In the genomic region with DNA sequence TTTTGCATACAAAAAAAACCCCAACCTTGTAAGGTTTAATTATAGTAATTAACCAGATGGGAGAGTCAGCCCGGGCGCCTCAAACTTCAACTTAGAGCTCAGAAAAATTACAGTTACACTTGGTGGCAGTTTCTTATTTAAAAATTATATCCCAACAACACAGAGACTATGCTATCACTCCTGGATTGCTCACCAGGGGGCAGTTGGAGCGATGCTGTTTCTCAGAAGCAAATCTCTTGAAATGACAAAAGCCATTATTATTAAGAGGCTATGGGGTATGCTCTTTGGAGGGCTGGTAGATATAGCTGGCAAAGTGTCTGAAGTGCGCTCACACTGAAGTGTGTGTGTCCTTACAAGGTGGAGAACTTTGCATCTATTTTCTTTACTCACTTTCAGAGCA, we compare ENCODE assay signal across 8 mouse cellular contexts. TPM values are rescaled to one million over a fixed set of nuclear protein-coding genes. Genes with fewer than 3 reads are reported as not detected.
DNase-seq lines count a peak whose midpoint lies in the region; ATAC-seq and TF ChIP-seq lines count a peak whose summit lies in the region.

No protein-coding gene starts in this region.

- 50% methylated on average over 4 of the region's 4 CpGs for WGBS in lung, postnatal 0 days
- 55% methylated on average over 4 of the region's 4 CpGs for WGBS in lung, adult 2 months
- WGBS in hindbrain, postnatal 0 days, result 59% methylated on average over 4 of the region's 4 CpGs

- H3K4me3 ChIP-seq in lung, postnatal 0 days (ENCODE audit: low read depth, low read length), result no peak overlapping the region
- no peak overlapping the region for H3K4me3 ChIP-seq in lung, adult 2 months (replicated peaks; ENCODE audit: extremely low read depth, low read depth, low read length)
- H3K4me3 ChIP-seq in hindbrain, postnatal 0 days (ENCODE audit: low read length), result peak overlapping the region; percentile 55; the same call in 1 of the 2 replicates

- H3K36me3 ChIP-seq in lung, postnatal 0 days (ENCODE audit: insufficient read depth, low read length), result no peaks in the 10 kb centered on the region
- H3K36me3 ChIP-seq in hindbrain, postnatal 0 days (ENCODE audit: insufficient read depth, low read length), result no peaks in the 10 kb centered on the region

- no peak overlapping the region for H3K27ac ChIP-seq in lung, postnatal 0 days (ENCODE audit: low read length)
- H3K27ac ChIP-seq in hindbrain, postnatal 0 days, result no peak overlapping the region

- peak; percentile 50 for TF ChIP-seq CTCF in lung, postnatal 0 days (IDR thresholded peaks at IDR 0.05)
- TF ChIP-seq CTCF in lung, adult 2 months (IDR thresholded peaks at IDR 0.05; ENCODE audit: insufficient read depth, low read length), result no peak
- peak; percentile 42 for TF ChIP-seq CTCF in hindbrain, postnatal 0 days (IDR thresholded peaks at IDR 0.05; ENCODE audit: low read depth)

- no peaks in the 10 kb centered on the region for H3K27me3 ChIP-seq in lung, postnatal 0 days (replicated peaks; ENCODE audit: insufficient read depth, low read length)
- no peaks in the 10 kb centered on the region for H3K27me3 ChIP-seq in hindbrain, postnatal 0 days (ENCODE audit: insufficient read depth, low read length)

- H3K4me2 ChIP-seq in lung, postnatal 0 days (replicated peaks; ENCODE audit: low read depth, low read length), result no peak overlapping the region
- peak overlapping the region; percentile 94 for H3K4me2 ChIP-seq in hindbrain, postnatal 0 days (ENCODE audit: low read depth, low read length)

- peak; percentile 14 for DNase-seq in heart, adult 11 months
- no peak for DNase-seq in heart, postnatal 25 days (ENCODE audit: low spot score)
- DNase-seq in lung, postnatal 0 days (ENCODE audit: low spot score), result peak; percentile 50
- no peak for DNase-seq in lung, adult 2 months
- DNase-seq in hindbrain, postnatal 0 days (ENCODE audit: low spot score), result peak; percentile 46
- peak; percentile 24 for DNase-seq in retina, postnatal 1 day
- DNase-seq in urinary bladder, postnatal 4 days (ENCODE audit: low spot score in 2 of 2), result no peak
- DNase-seq in layer of hippocampus, adult 9-10 months (ENCODE audit: low spot score), result no peak

- TF ChIP-seq EP300 in lung, postnatal 0 days (IDR thresholded peaks at IDR 0.05), result no peak

- no peak overlapping the region for H3K9ac ChIP-seq in lung, postnatal 0 days (replicated peaks; ENCODE audit: low read depth)
- H3K9ac ChIP-seq in hindbrain, postnatal 0 days (replicated peaks; ENCODE audit: low read length), result no peak overlapping the region; the same call in 1 of the 2 replicates

- intact Hi-C loops in heart, postnatal 25 days (cut with DNase I), result no loop called here

- no peak for TF ChIP-seq POLR2A in lung, adult 2 months (IDR thresholded peaks at IDR 0.05; ENCODE audit: borderline replicate concordance, extremely low read depth, low read depth, low read length)

- H3K9me3 ChIP-seq in lung, postnatal 0 days (ENCODE audit: low read length), result no peaks in the 10 kb centered on the region
- H3K9me3 ChIP-seq in hindbrain, postnatal 0 days (ENCODE audit: low read length), result no peaks in the 10 kb centered on the region

- H3K4me1 ChIP-seq in lung, postnatal 0 days (ENCODE audit: insufficient read depth, low read depth, low read length), result peaks cover 5% of the 10 kb centered on the region; the same call in 1 of the 2 replicates
- H3K4me1 ChIP-seq in lung, adult 2 months (ENCODE audit: control insufficient read depth, insufficient read depth, low read length), result peaks cover 6% of the 10 kb centered on the region
- H3K4me1 ChIP-seq in hindbrain, postnatal 0 days (ENCODE audit: insufficient read depth, low read length), result peaks cover 4% of the 10 kb centered on the region; the same call in 1 of the 2 replicates

- ATAC-seq in lung, postnatal 0 days, result no peak
- no peak for ATAC-seq in hindbrain, postnatal 0 days

RNA-seq across cellular contexts. Expression of gene Fras1, which starts 2.5 kb away (rescaled TPM):
- 1 to 10 TPM; 2.5 to 4.0 TPM for total RNA-seq in heart, postnatal 25 days (2021)
- 8.0 and 8.6 TPM in 2 replicates for polyA plus RNA-seq in lung, postnatal 0 days (2015; fragmentation: Nextera tagmentation; extraction: Ambion mirVana)
- polyA plus RNA-seq in lung, adult 2 months (2012; rRNA removed), result 2.0 and 2.2 TPM in 2 replicates
- 10.1 and 15.3 TPM in 2 replicates for total RNA-seq in hindbrain, postnatal 0 days (2014; rRNA removed)
- 2.9 and 3.9 TPM in 2 replicates for polyA plus RNA-seq in hindbrain, postnatal 0 days (2015; fragmentation: Nextera tagmentation; extraction: Ambion mirVana)

Comparison
In these comparisons a context has a peak if more than half of its experiments do, and no peak if none do; other contexts are left out.
1. DNase-seq: peak in heart, adult 11 months (single experiment), lung, postnatal 0 days (single experiment), hindbrain, postnatal 0 days (single experiment) and retina, postnatal 1 day (single experiment); none in heart, postnatal 25 days (single experiment), lung, adult 2 months (single experiment), urinary bladder, postnatal 4 days (0 of 2) and layer of hippocampus, adult 9-10 months (single experiment).